In the genomic region with DNA sequence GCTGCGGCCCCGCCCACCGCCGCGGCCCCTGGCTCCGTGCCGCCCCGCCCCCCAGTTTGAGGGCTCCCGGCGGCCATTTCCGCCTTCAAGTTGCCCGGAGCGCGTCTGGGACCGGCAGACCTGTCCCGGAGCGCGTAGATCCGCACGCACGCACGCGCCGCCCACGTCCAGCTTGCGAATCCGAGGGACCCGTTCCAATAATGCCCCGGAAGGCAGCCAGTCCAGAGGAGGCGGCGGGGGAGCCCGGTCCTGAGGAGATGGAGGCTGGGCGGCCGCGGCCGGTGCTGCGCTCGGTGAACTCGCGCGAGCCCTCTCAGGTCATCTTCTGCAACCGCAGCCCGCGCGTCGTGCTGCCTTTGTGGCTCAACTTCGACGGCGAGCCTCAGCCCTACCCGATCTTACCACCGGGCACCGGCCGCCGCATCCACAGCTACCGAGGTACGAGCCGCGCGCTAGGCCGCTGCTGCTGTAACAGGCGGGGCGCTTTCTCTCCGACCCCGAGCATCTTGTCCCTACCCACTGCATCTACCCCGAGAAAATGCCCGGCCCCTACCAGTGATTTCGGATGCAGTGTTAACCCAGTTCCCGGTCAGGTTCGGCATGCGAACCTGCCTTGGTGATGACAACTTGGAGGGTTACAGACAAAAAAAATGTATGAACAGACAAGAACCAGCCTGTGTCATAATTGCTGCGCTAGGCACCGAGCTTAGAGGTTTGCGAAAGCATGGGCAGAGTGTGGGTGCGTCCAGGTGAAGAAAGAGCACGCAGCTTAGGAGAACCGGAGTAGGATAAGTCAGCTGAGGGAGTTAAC, we compare ENCODE assay signal across 8 mouse cellular contexts. TPM values are rescaled to one million over a fixed set of nuclear protein-coding genes. Genes with fewer than 3 reads are reported as not detected.
DNase-seq lines count a peak whose midpoint lies in the region; ATAC-seq lines count a peak whose summit lies in the region.

A gene (plus strand): TSS at position 19 of the 811 bp plus-strand sequence.

- intact Hi-C loops in gastrocnemius, postnatal 14 days (cut with DNase I; ENCODE audit: low total_unique reads) = no loop called here
- intact Hi-C loops in left cerebral cortex, postnatal 25 days (cut with DNase I) = loop anchor here (5.0 kb wide), 1 partner anchor 92 kb away; a partner anchor contains a TSS

- ATAC-seq in inflammation-experienced regulatory T-cells, adult 6 months = peak; percentile 81

- peak; percentile 92 to 97 for DNase-seq in adrenal gland, adult (ENCODE audit: inconsistent age in 2 of 2, low spot score in 1 of 2)
- peak; percentile 91 for DNase-seq in embryo, embryonic 10.5 days (ENCODE audit: low spot score)
- DNase-seq in gastrocnemius, postnatal 14 days = peak; percentile 92
- peak; percentile 87 to 88 for DNase-seq in left cerebral cortex, postnatal 25 days (ENCODE audit: low spot score in 2 of 2)
- peak; percentile 77 for DNase-seq in mesoderm, embryonic 11.5 days (ENCODE audit: low read depth, low spot score)
- DNase-seq in right cerebral cortex, postnatal 36 days (ENCODE audit: low spot score in 2 of 2) = peak; percentile 84 to 87
- DNase-seq in yolk sac, embryonic 10.5 days (ENCODE audit: low spot score) = peak; percentile 88

RNA-seq across cellular contexts. Expression of the gene that starts here (rescaled TPM):
- total RNA-seq in gastrocnemius, postnatal 14 days (2021) = 1 to 10 TPM; 6.8 to 7.0 TPM
- 10 to 100 TPM in 2 of 3 experiments, 1 to 10 TPM in 1; 9.9 to 12.3 (median 12.0) TPM for polyA plus RNA-seq in inflammation-experienced regulatory T-cells, adult 6 months (2017; shearing (Covaris generic))
- 10 to 100 TPM; 50.4 to 51.4 TPM for total RNA-seq in left cerebral cortex, postnatal 25 days (2021)

Comparison
In these comparisons a context has a peak if more than half of its experiments do, and no peak if none do; other contexts are left out.
1. Peak in every context shown above with its lines: DNase-seq and ATAC-seq.
2. RNA of the gene that starts here (total RNA-seq): 50.4 to 51.4 TPM in left cerebral cortex, postnatal 25 days; 6.8 to 7.0 TPM in gastrocnemius, postnatal 14 days; every median in the first group is over 4 times any median in the second.